Mouse (Mus musculus) erythroblast, embryonic 14.5 days (primary cell): ENCODE measurements around the gene Zfp422. TPM values are rescaled to one million over a fixed set of nuclear protein-coding genes. Genes with fewer than 3 reads are reported as not detected.

Source experiments
- H3K27me3 ChIP-seq: 2 replicates; pipeline ENCODE4 v1.6.1; 2012; ENCODE audit warnings: inconsistent platforms; ENCODE audit not compliant: control insufficient read depth
- H3K36me3 ChIP-seq: 2 replicates; pipeline ENCODE4 v1.6.1; 2012; ENCODE audit warnings: mild to moderate bottlenecking, inconsistent platforms; ENCODE audit not compliant: control insufficient read depth
- H3K4me1 ChIP-seq: 2 replicates; pipeline ENCODE4 v1.6.1; 2012; ENCODE audit warnings: inconsistent platforms; ENCODE audit not compliant: control insufficient read depth
- H3K4me3 ChIP-seq: replicated peaks from 2 replicates; pipeline ENCODE3; 2012; ENCODE audit warnings: moderate library complexity, mild to moderate bottlenecking, inconsistent platforms
- H3K9me3 ChIP-seq: 2 replicates; pipeline ENCODE4 v1.6.1; 2012; ENCODE audit warnings: low read length, inconsistent platforms, mixed read lengths; ENCODE audit not compliant: control insufficient read depth
- GATA1 ChIP-seq: IDR thresholded peaks from 2 replicates; pipeline ENCODE4 v1.6.1; 2012; ENCODE audit warnings: low read length, inconsistent platforms, mixed read lengths
- TAL1 ChIP-seq: IDR thresholded peaks from 3 replicates; pipeline ENCODE4 v1.6.1; 2012; ENCODE audit warnings: low read length, inconsistent platforms, mixed read lengths
- polyA plus RNA-seq: library from polyadenylated mRNA; stranded (reverse); fragments of >175 nt; gene quantifications from 2 replicates; pipeline ENCODE4 v1.2.3, GENCODE M21; 2012

The Zfp422 gene
- polyA plus RNA-seq, 1 experiment = 0.04 TPM

- H3K4me3 ChIP-seq = no peak overlapping the region
- H3K9me3 ChIP-seq = no peaks in the 10 kb centered on the region
- no peaks in the 10 kb centered on the region for H3K36me3 ChIP-seq
- peaks cover 6% of the 10 kb centered on the region for H3K27me3 ChIP-seq
- H3K4me1 ChIP-seq = peaks cover 10% of the 10 kb centered on the region
- TF ChIP-seq TAL1 (no peak), GATA1 (no peak)
These were observed 41.3 kb upstream of the Zfp422 start for GRCm38 (mm10) chr6:116670144-116670543.

DNA sequence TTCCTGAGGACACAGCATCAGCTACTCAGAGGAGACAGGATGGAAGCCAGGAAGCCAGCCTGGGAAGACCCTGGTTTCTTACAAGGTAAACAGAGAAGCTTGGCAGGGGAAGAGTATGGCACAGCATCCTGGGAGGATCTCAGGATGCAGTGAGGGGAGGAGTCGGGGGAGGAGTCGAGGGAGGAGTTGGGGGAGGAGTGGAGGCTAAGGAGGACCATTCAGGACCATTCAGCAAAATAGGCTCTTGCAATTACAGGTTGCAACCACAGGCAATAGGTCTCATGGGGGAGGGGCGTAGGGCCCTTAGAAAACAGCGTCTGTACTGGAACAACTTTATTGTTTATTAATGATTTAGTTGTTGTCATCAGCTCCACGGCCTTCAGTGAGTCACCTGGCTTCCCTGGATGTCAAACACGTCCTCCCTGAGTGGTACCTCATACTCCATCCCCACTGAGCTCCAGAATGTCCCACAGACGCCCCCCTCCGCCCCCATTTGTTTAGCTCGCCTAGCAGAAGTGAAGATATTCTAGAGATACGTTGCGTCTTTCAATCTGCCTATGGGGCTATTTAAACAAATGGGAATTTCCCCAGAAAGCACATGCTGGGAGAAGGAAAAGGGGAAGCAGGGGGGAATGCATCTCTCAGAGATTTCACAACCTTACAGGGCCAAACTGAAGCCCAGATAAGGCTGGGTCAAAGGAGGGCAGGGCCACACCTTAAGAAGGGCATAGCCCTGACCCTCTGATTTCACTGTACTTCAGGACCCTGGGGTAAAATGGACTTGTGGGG is 40.1 kb upstream of the Zfp422 start:
- H3K4me3 ChIP-seq = no peak overlapping the region
- H3K36me3 ChIP-seq = no peaks in the 10 kb centered on the region
- H3K4me1 ChIP-seq = peaks cover 9% of the 10 kb centered on the region
- no peak for TF ChIP-seq GATA1
- no peak for TF ChIP-seq TAL1
- peaks cover 6% of the 10 kb centered on the region for H3K27me3 ChIP-seq
- no peaks in the 10 kb centered on the region for H3K9me3 ChIP-seq

DNA sequence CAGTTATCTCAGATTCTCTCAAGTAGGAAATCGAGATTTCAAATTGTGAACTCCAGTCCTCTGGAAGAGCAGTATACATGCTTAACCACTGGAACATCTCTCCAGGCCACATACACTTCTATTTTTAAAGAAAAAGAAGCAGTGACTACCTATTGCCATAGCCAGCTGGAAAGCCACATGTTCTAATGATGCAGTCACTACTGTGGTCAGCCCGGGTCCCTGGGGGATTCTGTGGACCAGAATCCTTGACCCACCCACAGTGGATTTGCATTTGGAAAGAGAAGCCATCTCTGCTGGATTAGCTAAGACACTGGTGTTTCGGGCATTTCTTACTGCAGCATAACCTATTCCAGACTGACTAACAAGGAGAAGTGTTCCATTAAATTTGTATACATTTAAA is 38.6 kb upstream of the Zfp422 start:
- Histone ChIP-seq H3K9me3 (no peaks in the 10 kb centered on the region), H3K4me1 (no peaks in the 10 kb centered on the region), H3K4me3 (no peak overlapping the region), H3K36me3 (no peaks in the 10 kb centered on the region), H3K27me3 (no peaks in the 10 kb centered on the region)
- no peak for TF ChIP-seq TAL1
- no peak for TF ChIP-seq GATA1

GRCm38 (mm10) chr6:116666892-116667291 is 38.1 kb upstream of the Zfp422 start:
- no peak overlapping the region for H3K4me3 ChIP-seq
- H3K36me3 ChIP-seq = no peaks in the 10 kb centered on the region
- H3K27me3 ChIP-seq = no peaks in the 10 kb centered on the region
- TF ChIP-seq TAL1 = no peak
- TF ChIP-seq GATA1 = no peak
- H3K4me1 ChIP-seq = no peaks in the 10 kb centered on the region
- H3K9me3 ChIP-seq = no peaks in the 10 kb centered on the region

DNA sequence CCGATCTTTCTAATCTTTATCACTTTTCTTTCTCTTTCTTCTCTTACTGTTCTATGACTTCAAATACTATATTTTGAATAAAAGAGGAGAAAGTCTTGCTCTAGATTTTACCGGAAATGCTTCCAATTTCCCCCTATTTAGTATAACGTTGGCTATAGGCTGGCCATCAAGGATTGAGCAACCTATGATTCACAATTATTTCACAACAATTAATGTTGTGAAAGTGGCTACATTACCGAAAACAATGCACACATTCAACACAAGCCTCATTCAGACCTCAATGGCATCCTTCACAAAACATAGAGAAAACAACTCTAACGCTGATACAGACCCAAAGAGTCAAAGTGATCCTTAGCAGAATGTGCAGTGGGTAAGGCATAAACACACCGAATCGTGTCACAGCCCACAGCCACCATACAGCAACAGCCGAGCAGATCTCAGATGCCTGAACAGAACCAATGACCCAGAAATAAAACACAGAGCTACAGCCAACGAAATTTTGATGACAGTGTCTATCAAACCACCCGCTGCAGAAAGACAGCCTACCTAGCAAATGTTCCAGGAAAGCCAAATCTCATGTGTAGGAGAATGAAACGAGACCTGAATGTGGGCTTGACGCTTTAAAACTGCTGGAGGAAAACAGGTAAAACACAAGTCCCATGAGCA is 37.4 kb upstream of the Zfp422 start:
- H3K36me3 ChIP-seq = no peaks in the 10 kb centered on the region
- no peak for TF ChIP-seq TAL1
- no peak for TF ChIP-seq GATA1
- H3K4me3 ChIP-seq = no peak overlapping the region
- H3K9me3 ChIP-seq = no peaks in the 10 kb centered on the region
- no peaks in the 10 kb centered on the region for H3K4me1 ChIP-seq
- H3K27me3 ChIP-seq = no peaks in the 10 kb centered on the region

DNA sequence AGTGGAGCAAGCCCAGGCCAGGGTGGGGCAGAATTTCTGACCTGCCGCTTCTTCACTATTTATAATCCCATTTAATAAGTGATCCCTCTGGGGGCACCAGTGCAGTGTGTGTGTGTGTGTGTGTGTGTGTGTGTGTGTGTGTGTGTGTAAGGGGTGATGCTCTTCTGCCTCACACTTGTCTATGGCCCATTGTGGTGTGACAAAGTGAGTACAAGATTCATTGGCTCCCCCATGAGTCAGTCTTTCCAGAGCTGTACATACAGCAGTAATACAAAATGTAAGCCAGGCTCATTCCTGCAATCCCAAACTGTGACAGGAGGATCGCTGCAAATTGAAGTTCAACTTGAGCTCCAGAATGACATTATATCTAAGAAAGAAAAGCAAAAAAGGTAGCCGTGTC is 36.0 kb upstream of the Zfp422 start:
- Histone ChIP-seq H3K27me3 (no peaks in the 10 kb centered on the region), H3K36me3 (no peaks in the 10 kb centered on the region), H3K4me3 (no peak overlapping the region), H3K4me1 (no peaks in the 10 kb centered on the region), H3K9me3 (no peaks in the 10 kb centered on the region)
- TF ChIP-seq GATA1 (no peak), TAL1 (no peak)

DNA sequence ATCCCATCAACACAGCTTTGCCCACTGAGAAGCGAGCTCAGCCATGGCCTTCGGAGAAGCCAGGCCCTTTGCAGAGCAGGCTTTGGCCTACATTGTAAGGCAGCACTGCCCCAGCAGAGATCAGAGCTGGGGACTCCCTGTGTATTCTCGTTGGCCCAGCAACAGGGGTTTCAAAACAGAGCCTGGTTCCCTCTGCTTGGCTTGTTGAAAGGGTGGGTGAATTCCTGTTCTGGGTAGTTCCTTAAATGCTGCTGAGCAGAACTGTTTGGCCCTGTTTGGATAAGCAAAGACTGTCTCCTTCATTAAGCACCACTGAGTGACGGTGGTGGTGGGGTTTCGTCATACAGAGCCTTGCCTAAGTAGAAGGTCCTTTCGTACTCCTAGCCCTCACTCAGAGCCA is 35.2 kb upstream of the Zfp422 start:
- Histone ChIP-seq H3K36me3 (no peaks in the 10 kb centered on the region), H3K27me3 (no peaks in the 10 kb centered on the region), H3K9me3 (no peaks in the 10 kb centered on the region), H3K4me1 (no peaks in the 10 kb centered on the region), H3K4me3 (no peak overlapping the region)
- TF ChIP-seq GATA1 (no peak), TAL1 (no peak)

GRCm38 (mm10) chr6:116663364-116663763 is 34.6 kb upstream of the Zfp422 start:
- Histone ChIP-seq H3K4me3 (no peak overlapping the region), H3K36me3 (no peaks in the 10 kb centered on the region), H3K4me1 (no peaks in the 10 kb centered on the region), H3K9me3 (no peaks in the 10 kb centered on the region), H3K27me3 (no peaks in the 10 kb centered on the region)
- TF ChIP-seq TAL1 (no peak), GATA1 (no peak)

DNA sequence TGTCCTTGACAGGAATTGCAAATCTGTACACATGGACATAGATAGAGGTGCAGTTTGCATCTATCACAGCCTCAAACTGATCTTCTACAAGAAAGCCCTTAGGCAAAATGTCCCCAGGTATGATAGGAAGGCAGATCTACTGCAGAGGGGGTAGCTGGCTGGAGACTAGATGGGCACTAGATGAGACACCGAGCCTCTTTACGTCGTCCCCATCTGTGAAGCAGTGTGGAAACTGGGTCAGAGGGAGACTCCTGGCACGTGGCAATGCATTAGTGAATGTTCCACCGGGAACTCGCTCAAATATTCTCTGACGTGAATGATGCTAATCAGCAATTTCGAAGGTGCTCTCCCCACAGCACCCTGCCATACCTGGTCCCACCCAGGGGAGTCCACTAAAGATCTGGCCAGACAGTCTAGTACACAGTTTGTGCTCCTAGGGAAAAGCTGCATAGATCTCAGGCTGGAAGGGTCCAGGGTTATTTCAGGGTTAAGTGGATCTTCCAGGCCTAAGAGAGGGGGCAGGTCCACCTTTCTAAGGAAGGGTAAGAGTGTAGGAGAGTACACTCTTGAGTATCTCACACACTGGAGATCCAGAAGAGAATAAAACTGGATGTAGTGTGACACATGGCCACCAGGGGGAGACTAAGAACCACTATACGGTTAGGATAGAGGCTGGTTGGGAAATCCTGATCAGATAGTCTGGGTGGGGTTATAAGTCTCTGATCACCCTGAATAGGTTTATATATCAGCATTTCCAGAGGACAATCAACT is 25.1 kb upstream of the Zfp422 start:
- TF ChIP-seq TAL1 (no peak), GATA1 (no peak)
- Histone ChIP-seq H3K36me3 (no peaks in the 10 kb centered on the region), H3K9me3 (peaks cover 17% of the 10 kb centered on the region; the same call in 1 of the 2 replicates), H3K27me3 (no peaks in the 10 kb centered on the region), H3K4me3 (no peak overlapping the region), H3K4me1 (peaks cover 7% of the 10 kb centered on the region)
